Mouse (Mus musculus) 416B (cell line): ENCODE measurements around the gene Spdya.
"Not testable (repeated sequence)": the region's sequence is repeated elsewhere in the genome, so short reads cannot be mapped to it uniquely, and the experiment has no call there.

Source experiments
- DNase-seq: peaks from one replicate; pipeline ENCODE4 v3.0.0; 2011; ENCODE audit warnings: low read depth

The Spdya gene

GRCm38 (mm10) chr17:71551757-71552451 lies at the start of gene Spdya:
Spdya (plus strand) TSS chr17:71552061.
- peak; percentile 70 for DNase-seq

- no peak for DNase-seq
These were observed 45.0 kb upstream of the Spdya start for GRCm38 (mm10) chr17:71506832-71507231.

GRCm38 (mm10) chr17:71510297-71510696 lies 41.6 kb upstream of the Spdya start:
- DNase-seq: no peak

- DNase-seq: no peak
These were observed 25.6 kb upstream of the Spdya start for GRCm38 (mm10) chr17:71526302-71526708.

- DNase-seq: peak; percentile 98
These were observed 24.9 kb upstream of the Spdya start, which contains the start of gene Ndc80 for GRCm38 (mm10) chr17:71526711-71527564. Ndc80 (minus strand) TSS chr17:71526857.

GRCm38 (mm10) chr17:71528042-71528441 lies 23.8 kb upstream of the Spdya start:
- DNase-seq: no peak

- DNase-seq: not testable (repeated sequence)
These were observed 16.3 kb upstream of the Spdya start for GRCm38 (mm10) chr17:71535595-71535994.

- DNase-seq: no peak
These were observed 14.7 kb upstream of the Spdya start for GRCm38 (mm10) chr17:71537164-71537563.

- peak; percentile 60 for DNase-seq
These were observed 3.3 kb upstream of the Spdya start for GRCm38 (mm10) chr17:71548586-71548985.

DNA sequence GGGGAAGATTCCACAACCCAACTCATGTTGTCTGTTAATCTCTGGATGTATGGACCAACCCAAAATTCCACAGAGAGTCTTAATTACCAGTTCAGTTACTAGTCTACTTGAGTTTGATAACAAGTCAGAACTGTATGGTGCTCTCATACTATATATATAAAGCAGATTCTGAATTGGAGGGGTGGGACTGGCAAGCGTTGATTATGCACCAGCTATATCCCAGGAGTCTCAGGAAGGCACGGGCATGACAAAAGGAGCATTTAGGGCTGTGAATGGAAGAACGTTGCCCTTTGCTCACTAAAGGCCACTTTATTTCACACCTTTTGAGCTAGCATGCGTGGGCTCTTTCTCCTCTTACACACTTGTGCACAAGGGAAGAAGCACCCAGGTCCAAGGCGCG lies 511 bp upstream of the Spdya start:
- DNase-seq: no peak

- DNase-seq: no peak
These were observed 1.0 kb downstream of the Spdya start for GRCm38 (mm10) chr17:71552901-71553300.

DNA sequence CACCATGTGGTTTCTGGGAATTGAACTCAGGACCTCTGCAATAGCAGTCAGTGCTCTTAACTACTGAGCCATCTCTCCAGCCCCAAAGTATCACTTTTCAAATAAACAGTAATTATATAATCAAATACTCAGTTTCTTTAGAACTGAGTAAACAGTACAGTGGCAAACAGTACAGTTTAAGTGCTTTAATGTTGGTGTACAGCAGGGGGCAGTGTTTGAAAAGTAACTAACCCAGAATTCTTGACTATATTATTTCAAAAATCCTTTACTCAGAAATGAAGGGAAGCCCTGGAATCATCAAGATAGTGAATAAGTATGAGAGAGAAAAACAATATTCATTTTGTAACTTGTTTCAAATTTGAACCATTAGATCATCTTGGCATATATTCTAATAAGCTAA lies 9.8 kb downstream of the Spdya start:
- DNase-seq: peak; percentile 66

GRCm38 (mm10) chr17:71579176-71579705 lies 27.4 kb downstream of the Spdya start:
- no peak for DNase-seq

- no peak for DNase-seq
These were observed 46.2 kb downstream of the Spdya start for GRCm38 (mm10) chr17:71597881-71598658.

DNA sequence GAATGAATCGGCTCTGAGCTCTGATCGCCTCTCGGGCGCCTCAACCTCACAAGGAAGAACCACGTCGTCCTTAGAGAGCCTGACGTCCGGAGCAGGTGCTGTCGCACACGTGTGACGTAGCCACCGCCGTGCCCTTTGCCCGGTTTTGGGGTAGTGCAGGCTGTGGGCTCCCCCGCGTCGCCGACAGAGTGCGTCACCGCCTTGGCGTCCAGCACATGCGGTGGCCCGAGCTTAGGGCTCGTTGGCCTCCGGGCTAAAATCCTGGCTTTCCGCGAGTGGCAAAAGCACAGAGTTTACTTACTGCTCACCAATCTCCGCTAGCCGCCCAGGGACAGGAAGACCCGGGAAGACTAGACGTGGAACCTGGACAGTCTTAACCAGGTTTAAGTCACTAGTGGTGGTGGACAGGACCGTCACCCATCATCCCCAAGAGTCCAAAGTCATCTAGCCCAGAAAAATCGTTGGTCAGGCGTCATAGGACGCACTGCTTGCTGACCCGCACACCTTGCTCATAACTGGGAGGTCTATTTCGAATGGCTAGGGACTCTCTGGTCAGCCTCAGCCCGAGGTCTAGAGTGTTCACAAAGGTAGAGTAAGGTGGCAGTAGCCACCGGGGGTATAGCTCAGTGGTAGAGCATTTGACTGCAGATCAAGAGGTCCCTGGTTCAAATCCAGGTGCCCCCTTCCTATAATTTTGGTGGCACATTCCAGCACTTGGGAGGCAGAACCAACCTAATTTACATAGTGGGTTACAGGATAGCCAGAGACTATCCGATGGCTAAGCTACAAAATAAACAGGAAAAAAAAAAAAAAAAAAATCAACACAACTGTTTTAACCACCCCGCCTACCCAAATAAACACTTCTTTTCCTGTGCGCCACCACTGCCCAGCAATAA lies 47.0 kb downstream of the Spdya start:
- DNase-seq: peak; percentile 97

DNA sequence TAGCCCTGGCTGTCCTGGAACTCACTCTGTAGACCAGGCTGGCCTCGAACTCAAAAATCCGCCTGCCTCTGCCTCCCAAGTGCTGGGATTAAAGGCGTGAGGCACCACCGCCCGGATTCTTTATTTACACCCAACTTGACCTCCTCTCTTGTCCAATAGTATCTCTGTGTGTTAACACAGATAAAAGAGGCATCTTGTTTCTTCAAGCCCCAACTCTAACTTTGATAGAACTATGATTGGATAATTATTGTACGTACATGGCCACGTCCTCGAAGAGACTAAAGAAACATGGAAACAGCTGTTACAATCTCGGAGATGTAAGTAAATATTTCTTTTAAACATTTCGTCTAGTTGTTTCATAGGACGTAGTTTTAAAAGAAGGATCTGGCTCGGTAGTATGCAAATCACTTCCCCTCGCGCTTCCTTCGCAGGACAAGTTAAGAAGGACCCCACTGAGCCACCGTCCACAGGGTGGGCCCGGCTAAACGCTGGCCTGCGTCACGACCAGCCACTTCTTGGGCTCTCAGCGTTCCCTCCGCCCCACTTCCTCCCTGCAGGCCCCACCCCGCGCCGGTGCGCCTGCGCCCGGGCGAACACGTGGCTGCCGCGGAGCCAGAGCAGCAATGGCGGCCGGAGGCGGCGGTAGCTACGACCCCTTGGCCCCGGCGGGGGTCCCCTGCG lies 63.9 kb downstream of the Spdya start, which contains the start of gene Wdr43:
TSS of gene Wdr43 (plus strand) at position 258 of the 681 bp plus-strand sequence.
- peak; percentile 98 for DNase-seq

DNA sequence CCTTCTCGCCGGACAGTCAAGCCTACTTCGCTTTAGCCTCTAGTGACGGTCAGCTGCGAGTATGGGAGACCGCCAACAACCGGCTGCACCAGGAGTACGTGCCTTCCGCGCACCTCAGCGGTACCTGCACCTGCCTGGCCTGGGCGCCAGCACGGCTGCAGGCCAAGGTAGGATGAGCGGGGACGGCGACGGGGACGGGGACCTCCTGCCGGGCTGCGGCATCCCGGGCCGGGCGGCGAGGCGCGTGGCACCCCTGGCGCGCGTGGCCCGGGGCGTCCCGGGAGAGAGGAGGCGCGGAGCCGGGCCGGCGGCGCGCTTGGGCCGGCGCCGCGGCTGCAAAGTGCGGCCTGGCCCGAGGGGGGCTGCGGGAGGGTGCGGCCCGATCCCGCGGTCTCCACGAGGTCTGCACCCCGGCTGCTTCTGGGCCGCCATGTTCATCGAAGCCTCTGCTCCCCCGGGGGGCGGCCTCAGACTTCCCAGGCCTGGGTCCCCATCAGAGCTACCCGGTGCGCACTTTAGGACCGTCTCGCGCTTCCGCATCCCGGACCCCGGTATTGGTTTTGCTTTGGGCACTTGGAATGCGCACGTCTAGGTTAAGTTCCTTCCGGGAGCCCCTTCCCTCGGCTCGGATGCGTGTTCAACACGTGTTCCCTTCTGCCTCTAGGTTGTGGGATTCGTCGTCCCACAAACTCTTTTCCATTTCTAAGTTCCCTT lies 64.6 kb downstream of the Spdya start:
- DNase-seq: peak; percentile 62

DNA sequence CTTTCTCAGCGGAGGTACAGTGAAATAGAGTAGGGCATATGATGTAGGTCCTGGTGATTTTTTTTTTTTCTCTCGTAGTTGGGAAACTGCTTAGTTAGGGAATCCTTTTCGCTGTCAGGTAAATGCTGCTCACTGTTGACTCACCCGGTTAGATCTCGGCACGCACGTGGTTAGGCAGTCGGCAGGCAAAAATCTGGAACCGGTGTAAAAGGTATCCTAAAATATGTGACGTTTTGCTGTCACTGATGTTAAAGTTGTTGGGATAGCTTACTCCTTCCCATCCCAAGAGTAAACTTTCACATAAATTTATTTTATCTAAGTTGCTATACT lies 65.1 kb downstream of the Spdya start:
- no peak for DNase-seq

GRCm38 (mm10) chr17:71617974-71618373 lies 66.1 kb downstream of the Spdya start:
- DNase-seq: no peak

GRCm38 (mm10) chr17:71631806-71632205 lies 79.9 kb downstream of the Spdya start:
- DNase-seq: no peak
